Mouse (Mus musculus): ENCODE measurements at regions not wholly inside any gene's neighbourhood (a gene's known extent, or its start where the extent isn't known, plus 50 kb on each side); places are given as distances from the start of the nearest gene placed in this dataset.
"Not testable (repeated sequence)": the region's sequence is repeated elsewhere in the genome, so short reads cannot be mapped to it uniquely, and the experiment has no call there.

GRCm38 (mm10) chr8:20436956-20437355, 73.9 kb upstream of the Gm15319 start:
- not testable (repeated sequence) for TF ChIP-seq POLR2A (IDR thresholded peaks at IDR 0.05; ENCODE audit: control insufficient read depth, extremely low read depth, insufficient read depth, low read length, poor library complexity); CTCF (IDR thresholded peaks at IDR 0.05; ENCODE audit: borderline replicate concordance, control insufficient read depth, extremely low read depth, insufficient read depth, low read length, poor library complexity)

Measured in thymus, adult 2 months (tissue).